Mouse (Mus musculus): ENCODE measurements around the gene Actl11.

The Actl11 gene

DNA sequence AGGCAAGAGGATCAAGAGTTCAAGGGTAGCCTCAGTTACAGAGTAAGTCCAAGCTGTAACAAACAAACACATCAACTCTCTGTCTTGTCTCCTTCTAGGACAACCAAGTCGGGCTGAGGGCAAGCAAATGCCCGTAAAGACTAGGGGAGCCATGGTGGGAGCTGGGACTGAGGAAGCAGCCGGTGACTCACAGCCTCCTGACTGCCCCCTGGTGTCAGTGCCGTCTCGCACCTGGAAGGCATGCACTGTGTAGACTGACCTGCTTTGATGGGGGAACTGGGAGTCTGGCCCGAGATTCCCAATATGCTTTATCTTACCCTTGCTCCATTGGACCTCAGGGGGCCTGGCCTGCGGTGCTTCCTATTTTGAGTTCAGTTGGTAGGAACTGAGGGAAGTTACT is 5.2 kb upstream of the Actl11 start:
- DNase-seq: peak; percentile 55 to 60

GRCm38 (mm10) chr9:107923956-107924355 is 4.3 kb upstream of the Actl11 start:
- peak in 1 of 2 experiments; percentile 28 for DNase-seq

DNA sequence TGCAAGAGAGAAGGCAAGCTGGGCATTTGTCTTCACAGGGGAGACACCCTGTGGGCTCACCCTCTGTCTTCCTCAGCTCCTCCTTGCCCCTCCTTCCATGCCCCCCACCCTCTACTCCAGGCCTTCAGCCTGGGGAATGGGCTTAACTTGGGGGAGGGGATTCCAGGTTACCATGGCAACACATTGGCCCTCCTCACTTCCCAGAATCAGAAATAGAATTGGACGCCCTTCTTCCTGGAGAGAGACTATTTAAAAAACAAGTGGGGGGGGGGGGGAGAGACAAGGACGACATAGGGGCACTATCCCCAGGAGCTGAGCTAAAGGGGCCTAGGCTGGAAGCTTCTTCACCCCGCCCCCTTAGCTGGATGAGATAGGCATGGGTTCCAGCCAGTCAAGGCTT is 3.0 kb upstream of the Actl11 start:
- peak in 1 of 2 experiments; percentile 31 for DNase-seq

- no peak for DNase-seq
These were observed 1.3 kb upstream of the Actl11 start for GRCm38 (mm10) chr9:107926920-107927420.

DNA sequence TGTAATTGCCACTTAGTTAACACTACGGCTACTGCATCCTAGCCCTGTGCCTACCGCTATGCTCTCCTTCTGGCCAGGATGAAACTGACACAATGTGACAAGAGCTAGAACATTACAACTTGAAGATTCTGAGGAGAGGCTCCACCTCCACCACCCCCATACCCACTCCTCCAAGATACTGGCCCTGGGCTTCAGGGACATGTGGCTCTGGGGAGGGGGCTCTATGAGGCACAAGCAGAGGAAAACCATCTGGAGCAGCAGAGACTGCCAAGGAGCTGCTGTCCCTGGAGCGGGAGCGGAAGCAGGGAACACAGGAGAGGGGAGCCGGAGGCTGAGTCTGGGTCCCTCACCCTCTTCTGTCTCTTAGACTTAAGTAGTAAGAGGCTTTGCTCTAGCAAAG is 520 bp upstream of the Actl11 start:
- peak; percentile 61 to 69 for DNase-seq

GRCm38 (mm10) chr9:107932221-107932620 is 4.0 kb downstream of the Actl11 start:
- DNase-seq: peak in 1 of 2 experiments; percentile 9

DNA sequence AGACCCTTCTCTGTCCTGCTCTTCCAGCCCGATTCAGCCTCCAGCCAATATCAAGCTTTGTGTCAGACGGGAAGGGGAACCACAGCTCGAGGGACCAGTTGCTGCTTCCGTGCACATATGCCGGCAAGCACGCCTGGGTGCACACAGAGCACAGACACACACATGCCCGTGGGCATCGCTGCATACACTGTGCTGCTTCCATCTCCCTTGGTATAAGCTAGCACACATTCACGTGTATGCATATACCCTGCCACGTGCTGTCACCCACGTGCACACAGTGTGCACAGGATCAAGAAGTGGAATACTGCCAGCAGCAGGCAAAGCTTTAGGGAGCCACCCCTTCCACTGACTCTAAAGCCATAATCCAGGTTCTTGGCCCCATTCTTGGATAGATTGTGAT is 5.9 kb downstream of the Actl11 start:
- peak; percentile 69 to 80 for DNase-seq

GRCm38 (mm10) chr9:107935374-107935773 is 7.1 kb downstream of the Actl11 start, which contains the start of gene Camkv:
Gene Camkv (plus strand): TSS chr9:107935674.
- no peak for DNase-seq

DNA sequence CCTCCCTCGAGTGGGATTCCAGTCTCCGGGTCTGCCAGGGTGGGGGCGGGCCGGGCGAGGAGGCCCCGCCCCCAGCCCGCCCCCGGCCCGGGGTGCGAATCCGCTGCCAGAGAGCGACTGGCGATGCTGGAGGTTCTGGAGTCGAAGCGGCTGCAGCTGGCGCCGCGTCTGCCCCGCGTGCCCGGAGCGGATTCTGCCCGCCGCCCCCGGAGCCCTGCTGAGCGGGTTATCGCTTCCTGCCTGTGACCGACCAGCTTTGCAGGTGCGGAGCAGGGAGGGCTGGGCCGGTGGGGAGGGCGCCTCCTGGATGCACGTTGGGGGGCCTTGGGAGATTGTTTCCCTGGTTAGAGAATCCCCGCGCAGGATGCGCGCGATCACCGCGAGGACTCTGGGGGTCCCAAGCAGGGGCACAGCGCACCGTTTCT is 7.5 kb downstream of the Actl11 start:
- peak; percentile 67 to 75 for DNase-seq

- peak in 1 of 2 experiments; percentile 51 for DNase-seq
These were observed 8.1 kb downstream of the Actl11 start for GRCm38 (mm10) chr9:107936215-107936822.

GRCm38 (mm10) chr9:107936831-107937230 is 8.6 kb downstream of the Actl11 start:
- DNase-seq: no peak

- peak; percentile 77 to 79 for DNase-seq
These were observed 19.2 kb downstream of the Actl11 start for GRCm38 (mm10) chr9:107947241-107948194.

DNA sequence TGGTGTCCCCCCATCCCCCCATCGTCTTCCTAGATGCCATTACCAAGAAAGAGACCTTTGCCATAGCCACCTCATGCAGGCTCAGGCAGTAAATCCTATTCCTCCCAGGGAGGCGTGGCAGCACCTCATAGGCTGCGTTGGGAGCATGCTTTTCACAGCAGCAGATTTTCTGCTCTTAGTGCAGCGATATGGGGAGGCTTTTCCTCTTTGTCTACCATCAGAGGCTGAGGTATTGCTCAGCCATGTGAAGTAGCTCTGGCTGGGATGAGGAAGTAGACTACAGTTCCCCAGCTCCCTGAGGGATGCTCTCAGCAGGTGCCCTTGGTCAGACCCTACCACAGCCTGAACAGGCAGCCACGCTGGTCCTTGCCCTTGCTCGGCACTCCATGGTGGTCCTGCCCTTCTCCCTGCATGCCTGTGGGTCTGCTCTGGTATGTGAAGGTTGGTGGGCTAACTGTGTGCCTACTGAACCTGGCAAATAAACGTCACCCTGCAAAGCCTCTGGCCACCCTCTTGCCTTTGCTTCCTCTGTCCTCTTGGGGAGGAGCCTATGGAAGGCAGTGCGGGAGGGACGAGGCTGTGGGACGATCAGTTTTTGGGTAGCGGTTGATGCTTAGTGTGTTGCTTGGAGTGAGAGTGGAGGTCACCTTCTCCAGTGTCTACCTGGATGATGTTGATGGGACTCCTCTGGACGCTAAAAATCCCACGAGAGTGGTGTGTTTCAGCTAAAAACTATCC is 21.1 kb downstream of the Actl11 start:
- DNase-seq: no peak

- no peak for DNase-seq
These were observed 21.6 kb downstream of the Actl11 start, which contains the start of gene Traip for GRCm38 (mm10) chr9:107949922-107950235. Gene Traip (plus strand): TSS chr9:107950136.

- peak; percentile 96 to 97 for DNase-seq
These were observed 22.4 kb downstream of the Actl11 start for GRCm38 (mm10) chr9:107950460-107951355.

- DNase-seq: no peak
These were observed 27.5 kb downstream of the Actl11 start for GRCm38 (mm10) chr9:107955613-107956289.

GRCm38 (mm10) chr9:107957141-107957540 is 28.9 kb downstream of the Actl11 start:
- DNase-seq: no peak

DNA sequence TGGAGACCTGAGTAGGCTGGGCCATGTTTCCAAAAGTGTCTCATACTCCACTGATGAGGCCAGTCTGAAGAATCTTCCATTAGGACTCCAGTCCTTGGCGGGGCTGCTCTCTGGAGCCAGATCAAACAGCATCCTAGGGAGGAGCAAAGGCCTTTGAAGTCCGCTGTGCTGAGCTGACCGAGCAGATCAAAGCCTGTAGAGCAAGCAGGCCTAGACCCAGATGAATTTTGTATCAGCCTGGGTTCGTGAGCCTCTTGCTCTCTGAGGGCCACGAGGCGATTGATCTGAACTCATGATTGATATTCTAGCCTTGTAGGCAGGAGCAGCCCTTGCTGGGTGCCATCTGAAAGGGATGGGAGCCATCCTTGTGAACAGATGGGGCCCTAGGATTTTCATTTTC is 31.6 kb downstream of the Actl11 start:
- DNase-seq: no peak

GRCm38 (mm10) chr9:107960928-107961327 is 32.7 kb downstream of the Actl11 start:
- no peak for DNase-seq

DNA sequence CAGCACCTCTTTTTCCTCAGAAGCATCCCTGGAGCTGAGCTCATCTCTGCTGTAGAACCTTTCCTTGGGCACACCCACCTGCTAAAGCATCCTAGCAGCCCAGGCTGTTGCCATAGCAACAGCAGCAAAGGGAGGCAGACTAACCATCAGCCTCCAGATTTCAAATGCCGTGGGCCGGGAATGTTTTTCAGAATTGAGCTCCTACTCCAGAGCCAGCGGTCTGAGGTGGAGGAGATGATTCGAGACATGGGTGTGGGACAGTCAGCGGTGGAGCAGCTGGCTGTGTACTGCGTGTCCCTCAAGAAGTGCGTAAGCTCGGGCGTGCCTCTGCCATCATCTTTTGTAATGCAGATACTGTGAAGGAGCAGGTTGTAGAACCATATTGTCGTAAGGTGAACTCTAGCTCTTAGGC is 33.1 kb downstream of the Actl11 start:
- DNase-seq: peak in 1 of 2 experiments; percentile 26

- DNase-seq: peak; percentile 35 to 53
These were observed 33.6 kb downstream of the Actl11 start for GRCm38 (mm10) chr9:107961881-107962280.
